Mouse (Mus musculus) lung, postnatal 0 days (tissue): ENCODE data around the gene Ube2m. TPM values are rescaled to one million over a fixed set of nuclear protein-coding genes. Genes with fewer than 3 reads are reported as not detected.

Source experiments
- ATAC-seq: fragments of 200-750 bp; cut with Nextera tagmentation; 2 replicates; pipeline ENCODE4 v1.8.0; 2017; ENCODE audit warnings: moderate library complexity
- DNase-seq: peaks from one replicate; pipeline ENCODE4 v3.0.0-alpha.2; 2016; ENCODE audit warnings: low spot score
- H3K27ac ChIP-seq: fragments of 300-500 bp; sonication (generic); 2 replicates; pipeline ENCODE4 v1.5.1; 2014; ENCODE audit warnings: antibody characterized with exemption, mild to moderate bottlenecking, low read length, mixed read lengths
- H3K27me3 ChIP-seq: fragments of 300-500 bp; sonication (generic); replicated peaks from 2 replicates; pipeline ENCODE4 v1.6.1; 2014; ENCODE audit warnings: low read length, mixed read lengths; ENCODE audit not compliant: insufficient read depth
- H3K36me3 ChIP-seq: fragments of 300-500 bp; sonication (generic); 2 replicates; pipeline ENCODE4 v1.6.1; 2014; ENCODE audit warnings: low read length, mixed read lengths; ENCODE audit not compliant: insufficient read depth
- H3K4me1 ChIP-seq: fragments of 300-500 bp; sonication (generic); 2 replicates; pipeline ENCODE4 v1.6.1; 2014; ENCODE audit warnings: antibody characterized with exemption, low read depth, low read length, mixed read lengths; ENCODE audit not compliant: insufficient read depth
- H3K4me2 ChIP-seq: fragments of 300-500 bp; sonication (generic); replicated peaks from 2 replicates; pipeline ENCODE4 v1.6.1; 2014; ENCODE audit warnings: low read depth, mild to moderate bottlenecking, low read length, moderate library complexity, mixed read lengths
- H3K4me3 ChIP-seq: fragments of 300-500 bp; sonication (generic); 2 replicates; pipeline ENCODE4 v1.5.1; 2014; ENCODE audit warnings: low read depth, low read length
- H3K9ac ChIP-seq: fragments of 300-500 bp; sonication (generic); replicated peaks from 2 replicates; pipeline ENCODE4 v1.6.1; 2014; ENCODE audit warnings: low read depth, mild to moderate bottlenecking
- H3K9me3 ChIP-seq: fragments of 300-500 bp; sonication (generic); 2 replicates; pipeline ENCODE4 v1.6.1; 2016; ENCODE audit warnings: low read length, mixed read lengths
- CTCF ChIP-seq: IDR thresholded peaks from 2 replicates; pipeline ENCODE4 v1.5.1; 2016; ENCODE audit warnings: antibody characterized with exemption, mild to moderate bottlenecking
- EP300 ChIP-seq: IDR thresholded peaks from 2 replicates; pipeline ENCODE4 v1.6.1; 2016; ENCODE audit warnings: antibody characterized with exemption, mild to moderate bottlenecking, control low read depth
- WGBS: fragments of 180-500 bp; shearing (Covaris S2); extraction: QIAGEN DNeasy Blood & Tissue Kit; methylation state at CpG from one replicate; pipeline ENCODE4 v1.1.7; 2014; 5-methylcytosine and 5-hydroxymethylcytosine counted together
- polyA plus RNA-seq: library from polyadenylated mRNA; unstranded; fragments of >200 nt; fragmentation: Nextera tagmentation; extraction: Ambion mirVana; gene quantifications from 2 replicates; pipeline ENCODE4 v1.2.1, GENCODE M21; 2015

The Ube2m gene
- polyA plus RNA-seq, 1 experiment from 2014 or later, result 78.1 TPM

DNA sequence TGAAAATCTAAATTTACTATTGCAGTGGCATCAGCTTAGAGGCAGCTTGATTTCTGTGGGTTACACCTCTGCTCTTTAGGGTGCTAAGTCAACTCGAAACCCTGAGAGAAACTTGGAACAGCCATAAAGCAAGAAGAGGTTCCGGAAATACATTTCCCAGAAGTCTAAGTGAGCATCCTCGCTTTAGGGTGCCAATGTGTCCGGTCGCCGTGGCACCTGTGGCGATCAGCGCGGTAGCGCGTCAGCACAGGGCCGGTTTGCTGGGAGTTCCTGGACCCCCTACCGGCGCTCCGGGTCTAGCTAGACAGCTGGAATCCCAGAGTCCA is 15.8 kb upstream of the Ube2m start:
- TF ChIP-seq EP300 (no peak), CTCF (no peak; the same call in 1 of the 2 replicates)
- ATAC-seq, result no peak
- DNase-seq, result no peak
- no peaks in the 10 kb centered on the region for H3K4me1 ChIP-seq
- WGBS, result 2% methylated on average over 15 of the region's 15 CpGs
- H3K36me3 ChIP-seq, result no peaks in the 10 kb centered on the region
- H3K4me2 ChIP-seq, result peak overlapping the region; percentile 64
- H3K9me3 ChIP-seq, result no peaks in the 10 kb centered on the region
- H3K27me3 ChIP-seq, result no peaks in the 10 kb centered on the region
- H3K4me3 ChIP-seq, result peak overlapping the region; percentile 61
- no peak overlapping the region for H3K27ac ChIP-seq
- peak overlapping the region; percentile 27 for H3K9ac ChIP-seq

DNA sequence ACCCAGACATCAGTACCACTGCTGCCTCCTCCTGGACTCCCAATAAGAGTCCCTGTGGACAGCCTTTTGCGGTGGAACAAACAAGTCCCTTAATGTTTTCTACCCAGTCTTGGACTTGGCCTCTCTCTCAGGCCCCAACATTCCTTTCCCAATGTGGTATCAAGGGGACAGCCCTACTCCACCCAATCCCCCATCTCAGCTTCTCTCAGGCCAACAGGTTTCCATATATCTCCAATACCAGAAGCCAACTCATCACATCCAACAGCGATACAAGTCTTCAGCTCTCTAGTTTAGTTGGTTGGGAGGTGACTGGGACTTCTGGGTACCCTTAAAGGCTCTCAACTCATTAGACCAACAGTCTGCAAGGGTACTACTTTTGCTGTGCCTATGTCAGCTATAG is 15.4 kb upstream of the Ube2m start:
- no peak overlapping the region; the same call in 1 of the 2 replicates for H3K4me2 ChIP-seq
- 95% methylated on average over 2 of the region's 2 CpGs for WGBS
- ATAC-seq (no peak), DNase-seq (no peak)
- H3K9me3 ChIP-seq, result no peaks in the 10 kb centered on the region
- TF ChIP-seq EP300 (no peak), CTCF (no peak)
- H3K4me1 ChIP-seq, result no peaks in the 10 kb centered on the region
- no peaks in the 10 kb centered on the region for H3K27me3 ChIP-seq
- no peak overlapping the region for H3K4me3 ChIP-seq
- H3K9ac ChIP-seq, result no peak overlapping the region
- H3K27ac ChIP-seq, result no peak overlapping the region
- H3K36me3 ChIP-seq, result no peaks in the 10 kb centered on the region

DNA sequence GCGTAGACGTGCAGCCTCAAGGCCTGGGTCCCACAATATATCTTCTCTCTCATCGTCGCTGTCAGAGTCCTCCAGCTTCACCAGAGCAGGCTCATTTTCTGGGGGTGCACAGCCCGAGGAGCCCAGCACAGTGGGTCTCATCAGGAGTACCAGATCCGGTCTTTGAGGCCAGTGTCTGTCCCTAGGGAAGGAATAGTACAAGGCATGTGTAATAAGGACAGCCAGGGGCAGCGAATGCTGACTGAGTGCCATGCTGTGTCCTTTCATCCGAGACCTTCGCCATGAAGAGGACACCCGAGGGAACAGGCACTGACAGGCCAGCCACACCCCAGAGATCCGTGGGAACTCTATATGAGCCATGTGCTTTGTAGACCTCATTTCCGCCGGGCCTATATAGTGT is 14.9 kb upstream of the Ube2m start:
- Histone ChIP-seq H3K27ac (no peak overlapping the region), H3K27me3 (no peaks in the 10 kb centered on the region), H3K36me3 (no peaks in the 10 kb centered on the region), H3K4me2 (no peak overlapping the region), H3K9ac (no peak overlapping the region), H3K4me3 (no peak overlapping the region), H3K4me1 (no peaks in the 10 kb centered on the region), H3K9me3 (no peaks in the 10 kb centered on the region)
- TF ChIP-seq CTCF (no peak), EP300 (no peak)
- ATAC-seq, result no peak
- WGBS, result 89% methylated on average over 13 of the region's 13 CpGs
- no peak for DNase-seq

DNA sequence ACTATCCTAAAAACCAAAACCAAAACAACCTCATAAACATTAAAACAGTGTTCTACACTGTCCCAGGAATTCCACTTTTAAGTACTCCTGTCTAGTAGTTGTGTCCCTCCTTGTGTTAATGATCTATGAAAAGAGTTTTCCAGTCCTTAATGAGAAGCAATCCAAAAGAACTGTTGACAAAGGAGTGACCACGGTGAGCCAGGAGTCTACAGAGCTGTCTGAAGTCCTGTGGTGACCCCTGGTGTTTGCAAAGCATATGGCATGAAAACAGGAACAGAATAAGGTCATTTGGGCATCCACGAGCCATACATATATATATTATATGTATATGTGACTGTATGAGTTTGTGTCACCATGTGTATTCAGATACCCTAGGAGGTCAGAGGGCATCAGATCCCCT is 8.0 kb upstream of the Ube2m start:
- Histone ChIP-seq H3K4me3 (no peak overlapping the region), H3K4me1 (peaks cover 6% of the 10 kb centered on the region; the same call in 1 of the 2 replicates), H3K4me2 (no peak overlapping the region), H3K9ac (no peak overlapping the region), H3K27me3 (peaks cover 18% of the 10 kb centered on the region), H3K36me3 (no peaks in the 10 kb centered on the region), H3K9me3 (no peaks in the 10 kb centered on the region), H3K27ac (no peak overlapping the region)
- TF ChIP-seq EP300, result no peak
- TF ChIP-seq CTCF, result peak; percentile 94
- WGBS, result 0% methylated on average over 2 of the region's 2 CpGs
- ATAC-seq (peak; percentile 87), DNase-seq (peak; percentile 92)

DNA sequence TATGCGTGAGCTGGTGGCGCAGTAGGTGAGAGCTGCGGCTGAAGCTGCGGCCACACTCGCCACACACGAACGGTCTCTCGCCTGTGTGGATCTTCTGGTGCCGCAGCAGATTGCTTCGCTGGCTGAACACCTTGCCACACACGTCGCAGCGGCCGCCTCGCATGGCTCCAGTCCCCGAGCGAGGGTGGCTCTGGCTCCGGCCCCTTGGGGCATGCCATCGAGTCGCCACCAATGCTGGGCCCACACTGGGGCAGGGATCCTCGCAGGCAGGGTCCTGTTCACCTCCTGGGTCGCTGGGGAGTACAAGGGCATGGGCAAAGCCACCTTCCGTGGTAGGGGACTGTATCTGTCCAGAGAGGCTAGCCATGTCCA is 6.2 kb upstream of the Ube2m start:
- Histone ChIP-seq H3K27me3 (peaks cover 18% of the 10 kb centered on the region), H3K4me2 (peak overlapping the region; percentile 52)

DNA sequence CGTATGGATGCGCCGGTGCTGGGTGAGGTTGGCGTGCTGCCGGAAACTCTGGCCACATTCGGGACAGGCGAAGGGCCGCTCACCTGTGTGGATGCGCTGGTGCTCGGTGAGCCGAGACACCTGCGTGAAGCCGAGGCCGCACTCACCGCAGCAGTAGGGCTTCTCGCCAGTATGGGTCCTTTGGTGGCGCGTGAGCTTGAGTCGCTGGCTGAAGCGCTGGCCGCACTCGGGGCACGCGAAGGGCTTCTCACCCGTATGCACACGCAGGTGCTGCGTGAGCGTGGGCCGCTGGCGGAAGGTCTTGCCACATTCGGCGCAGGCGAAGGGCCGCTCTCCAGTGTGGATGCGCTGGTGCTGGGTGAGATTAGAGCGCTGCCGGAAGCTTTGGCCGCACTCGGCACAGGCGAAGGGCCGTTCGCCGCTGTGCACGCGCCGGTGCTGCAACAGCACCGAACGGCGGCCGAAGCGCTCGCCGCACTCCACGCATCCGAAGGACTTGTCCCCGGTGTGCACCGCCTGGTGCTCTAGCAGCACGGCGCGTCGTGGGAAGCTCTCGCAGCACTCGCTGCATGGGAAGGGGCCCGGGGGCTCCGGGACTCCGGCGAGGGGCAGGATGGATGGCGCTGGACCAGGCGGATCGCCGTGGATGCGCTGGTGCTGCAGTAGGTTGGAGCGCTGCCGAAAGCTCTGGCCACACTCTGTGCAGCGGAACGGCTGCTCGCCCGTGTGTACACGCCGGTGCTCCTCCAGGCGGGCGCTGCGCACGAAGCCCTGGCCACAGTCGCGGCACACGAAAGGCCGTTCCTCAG is 5.6 kb upstream of the Ube2m start:
- WGBS, result 4% methylated on average over 87 of the region's 88 CpGs
- Histone ChIP-seq H3K36me3 (no peaks in the 10 kb centered on the region), H3K27me3 (peaks cover 18% of the 10 kb centered on the region), H3K4me3 (peak overlapping the region; percentile 27), H3K9me3 (no peaks in the 10 kb centered on the region), H3K27ac (no peak overlapping the region), H3K9ac (no peak overlapping the region), H3K4me2 (peak overlapping the region; percentile 52), H3K4me1 (peaks cover 10% of the 10 kb centered on the region)
- TF ChIP-seq EP300, result no peak
- TF ChIP-seq CTCF, result 0 out of 2 replicates have a peak, but pooled peaks have one; percentile 1
- ATAC-seq (peak; percentile 24), DNase-seq (no peak)

More for the DNA sequence above, 6.2 kb upstream of the Ube2m start:
- TF ChIP-seq CTCF (no peak), EP300 (no peak)
- Histone ChIP-seq H3K36me3 (no peaks in the 10 kb centered on the region), H3K27ac (no peak overlapping the region), H3K9ac (no peak overlapping the region), H3K4me1 (peaks cover 6% of the 10 kb centered on the region), H3K4me3 (peak overlapping the region; percentile 27), H3K9me3 (no peaks in the 10 kb centered on the region)
- no peak for ATAC-seq
- DNase-seq, result no peak
- 4% methylated on average over 23 of the region's 23 CpGs for WGBS
